Mouse (Mus musculus) liver, embryonic 11.5 days (tissue): ENCODE measurements around the gene Fgf22. TPM values are rescaled to one million over a fixed set of nuclear protein-coding genes. Genes with fewer than 3 reads are reported as not detected.
"Not testable (repeated sequence)": the region's sequence is repeated elsewhere in the genome, so short reads cannot be mapped to it uniquely, and the experiment has no call there.

Source experiments
- ATAC-seq: fragments of 200-750 bp; cut with Nextera tagmentation; replicated peaks from 2 replicates; pipeline ENCODE4 v1.8.0; 2017; ENCODE audit warnings: moderate number of reproducible peaks, mild to moderate bottlenecking, moderate TSS enrichment, moderate library complexity; ENCODE audit not compliant: low FRiP score
- DNase-seq: peaks from one replicate; pipeline ENCODE4 v3.0.0-alpha.2; 2017; ENCODE audit warnings: low spot score
- H3K27ac ChIP-seq: fragments of 300-500 bp; sonication (generic); 2 replicates; pipeline ENCODE4 v1.5.1; 2014; ENCODE audit warnings: mild to moderate bottlenecking, low read depth, low read length, control low read depth
- H3K27me3 ChIP-seq: fragments of 300-500 bp; sonication (generic); replicated peaks from 2 replicates; pipeline ENCODE4 v1.6.1; 2014; ENCODE audit warnings: low read length, mixed read lengths; ENCODE audit not compliant: control insufficient read depth, insufficient read depth
- H3K36me3 ChIP-seq: fragments of 300-500 bp; sonication (generic); 2 replicates; pipeline ENCODE4 v1.6.1; 2014; ENCODE audit warnings: mild to moderate bottlenecking, low read length, moderate library complexity, mixed read lengths; ENCODE audit not compliant: control insufficient read depth, insufficient read depth
- H3K4me1 ChIP-seq: fragments of 300-500 bp; sonication (generic); replicated peaks from 2 replicates; pipeline ENCODE4 v1.6.1; 2014; ENCODE audit warnings: low read length, mixed read lengths; ENCODE audit not compliant: control insufficient read depth, insufficient read depth
- H3K4me2 ChIP-seq: fragments of 300-500 bp; sonication (generic); 2 replicates; pipeline ENCODE4 v1.6.1; 2014; ENCODE audit warnings: mild to moderate bottlenecking, control low read depth, moderate library complexity
- H3K4me3 ChIP-seq: fragments of 300-500 bp; sonication (generic); 2 replicates; pipeline ENCODE4 v1.5.1; 2014; ENCODE audit warnings: low read depth, low read length, control low read depth
- H3K9ac ChIP-seq: fragments of 300-500 bp; sonication (generic); 2 replicates; pipeline ENCODE4 v1.6.1; 2014; ENCODE audit warnings: low read depth, low read length, control low read depth
- H3K9me3 ChIP-seq: fragments of 300-500 bp; sonication (generic); 2 replicates; pipeline ENCODE4 v1.6.1; 2016; ENCODE audit warnings: low read length, inconsistent platforms, mixed read lengths; ENCODE audit not compliant: control insufficient read depth
- WGBS: fragments of 180-500 bp; shearing (Covaris S2); extraction: QIAGEN DNeasy Blood & Tissue Kit; methylation state at CpG from one replicate; pipeline ENCODE4 v1.1.7; 2014; 5-methylcytosine and 5-hydroxymethylcytosine counted together
- polyA plus RNA-seq: library from polyadenylated mRNA; unstranded; fragments of >200 nt; fragmentation: Nextera tagmentation; extraction: Ambion mirVana; gene quantifications from 2 replicates; pipeline ENCODE4 v1.2.1, GENCODE M21; 2014

Gene Fgf22
- polyA plus RNA-seq, 1 experiment from 2014 or later: not detected

- DNase-seq (no peak), ATAC-seq (no peak)
- Histone ChIP-seq H3K4me1 (peaks cover 9% of the 10 kb centered on the region), H3K27ac (no peak overlapping the region), H3K4me2 (no peak overlapping the region), H3K27me3 (no peaks in the 10 kb centered on the region), H3K9me3 (no peaks in the 10 kb centered on the region), H3K9ac (no peak overlapping the region), H3K4me3 (no peak overlapping the region), H3K36me3 (peaks cover 4% of the 10 kb centered on the region; the same call in 1 of the 2 replicates)
- WGBS: 77% methylated on average over 6 of the region's 6 CpGs
Observed at GRCm38 (mm10) chr10:79748496-79748895, 6.4 kb upstream of the Fgf22 start.

- no peak overlapping the region for H3K4me2 ChIP-seq
- DNase-seq: no peak
- 78% methylated on average over 3 of the region's 3 CpGs for WGBS
- no peak overlapping the region for H3K9ac ChIP-seq
- no peak for ATAC-seq
- H3K36me3 ChIP-seq: peaks cover 37% of the 10 kb centered on the region
- H3K4me1 ChIP-seq: peaks cover 10% of the 10 kb centered on the region; the same call in 1 of the 2 replicates
- no peak overlapping the region for H3K27ac ChIP-seq
- no peak overlapping the region for H3K4me3 ChIP-seq
- H3K27me3 ChIP-seq: peaks cover 2% of the 10 kb centered on the region; the same call in 1 of the 2 replicates
- H3K9me3 ChIP-seq: no peaks in the 10 kb centered on the region
Observed at GRCm38 (mm10) chr10:79755854-79756253, 978 bp downstream of the Fgf22 start.

- no peak overlapping the region for H3K4me2 ChIP-seq
- peaks cover 2% of the 10 kb centered on the region; the same call in 1 of the 2 replicates for H3K27me3 ChIP-seq
- peaks cover 10% of the 10 kb centered on the region; the same call in 1 of the 2 replicates for H3K4me1 ChIP-seq
- no peak overlapping the region for H3K9ac ChIP-seq
- no peaks in the 10 kb centered on the region for H3K9me3 ChIP-seq
- WGBS: 84% methylated on average over 24 of the region's 24 CpGs
- H3K36me3 ChIP-seq: peaks cover 45% of the 10 kb centered on the region
- H3K27ac ChIP-seq: no peak overlapping the region
- no peak for DNase-seq
- ATAC-seq: no peak
- H3K4me3 ChIP-seq: no peak overlapping the region
Observed at GRCm38 (mm10) chr10:79756660-79757059, 1.8 kb downstream of the Fgf22 start.

- H3K9ac ChIP-seq: not testable (repeated sequence)
Observed at GRCm38 (mm10) chr10:79759675-79760074, 4.8 kb downstream of the Fgf22 start.

GRCm38 (mm10) chr10:79760603-79761143 lies 5.8 kb downstream of the Fgf22 start:
- no peaks in the 10 kb centered on the region for H3K27me3 ChIP-seq
- H3K9ac ChIP-seq: no peak overlapping the region
- no peak for ATAC-seq
- peaks cover 18% of the 10 kb centered on the region for H3K4me1 ChIP-seq
- DNase-seq: no peak
- H3K36me3 ChIP-seq: peaks cover 51% of the 10 kb centered on the region
- H3K27ac ChIP-seq: no peak overlapping the region
- no peak overlapping the region for H3K4me3 ChIP-seq
- no peaks in the 10 kb centered on the region for H3K9me3 ChIP-seq
- 88% methylated on average over 11 of the region's 11 CpGs for WGBS
- no peak overlapping the region for H3K4me2 ChIP-seq

More at GRCm38 (mm10) chr10:79759675-79760074, 4.8 kb downstream of the Fgf22 start:
- 97% methylated on average over 1 of the region's 1 CpGs for WGBS
- H3K4me2 ChIP-seq, H3K27me3 ChIP-seq, H3K4me3 ChIP-seq, H3K9me3 ChIP-seq, H3K27ac ChIP-seq, DNase-seq, ATAC-seq: not testable (repeated sequence)
- Histone ChIP-seq H3K4me1 (peaks cover 17% of the 10 kb centered on the region), H3K36me3 (peaks cover 53% of the 10 kb centered on the region)

- Histone ChIP-seq H3K27ac (no peak overlapping the region), H3K4me2 (no peak overlapping the region), H3K27me3 (no peaks in the 10 kb centered on the region), H3K9ac (no peak overlapping the region), H3K4me1 (peaks cover 25% of the 10 kb centered on the region), H3K36me3 (peaks cover 35% of the 10 kb centered on the region), H3K9me3 (no peaks in the 10 kb centered on the region), H3K4me3 (no peak overlapping the region)
- DNase-seq (no peak), ATAC-seq (no peak)
- 86% methylated on average over 3 of the region's 3 CpGs for WGBS
Observed at GRCm38 (mm10) chr10:79762875-79763274, 8.0 kb downstream of the Fgf22 start.

GRCm38 (mm10) chr10:79764234-79764633 lies 9.4 kb downstream of the Fgf22 start:
- H3K9ac ChIP-seq: no peak overlapping the region
- ATAC-seq (no peak), DNase-seq (no peak)
- H3K27me3 ChIP-seq: no peaks in the 10 kb centered on the region
- H3K36me3 ChIP-seq: peaks cover 23% of the 10 kb centered on the region
- no peak overlapping the region for H3K27ac ChIP-seq
- H3K4me1 ChIP-seq: peaks cover 29% of the 10 kb centered on the region
- H3K9me3 ChIP-seq: no peaks in the 10 kb centered on the region
- H3K4me3 ChIP-seq: no peak overlapping the region
- whole genome bisulfite sequencing: 78% methylated on average over 7 of the region's 7 CpGs
- H3K4me2 ChIP-seq: 0 out of 2 replicates have a peak overlapping the region, but pooled peaks have one; percentile 10

- Histone ChIP-seq H3K4me1 (peaks cover 29% of the 10 kb centered on the region), H3K9ac (peak overlapping the region; percentile 99), H3K4me2 (peak overlapping the region; percentile 87), H3K27ac (no peak overlapping the region; the same call in 1 of the 2 replicates), H3K36me3 (peaks cover 21% of the 10 kb centered on the region), H3K9me3 (no peaks in the 10 kb centered on the region), H3K4me3 (peak overlapping the region; percentile 96), H3K27me3 (no peaks in the 10 kb centered on the region)
- ATAC-seq: no peak
- 72% methylated on average over 2 of the region's 2 CpGs for WGBS
- DNase-seq: no peak
Observed at GRCm38 (mm10) chr10:79765228-79765745, 10.4 kb downstream of the Fgf22 start.

GRCm38 (mm10) chr10:79766001-79766507 lies 11.2 kb downstream of the Fgf22 start:
- Histone ChIP-seq H3K27me3 (0 out of 2 replicates have a peak, but pooled peaks cover 3% of the 10 kb centered on the region), H3K4me1 (peaks cover 29% of the 10 kb centered on the region), H3K36me3 (peaks cover 15% of the 10 kb centered on the region), H3K9ac (peak overlapping the region; percentile 99), H3K9me3 (no peaks in the 10 kb centered on the region), H3K4me2 (peak overlapping the region; percentile 87), H3K4me3 (peak overlapping the region; percentile 96), H3K27ac (peak overlapping the region; percentile 92)
- WGBS: 7% methylated on average over 16 of the region's 16 CpGs
- ATAC-seq (no peak), DNase-seq (no peak)
